Mouse (Mus musculus) activated CD4-positive, CD25-positive, alpha-beta regulatory T cell, adult 4 months (primary cell): ENCODE data around the gene Rps27l. TPM values are rescaled to one million over a fixed set of nuclear protein-coding genes. Genes with fewer than 3 reads are reported as not detected.
"Not testable (repeated sequence)": the region's sequence is repeated elsewhere in the genome, so short reads cannot be mapped to it uniquely, and the experiment has no call there.

Source experiments
- ATAC-seq: one replicate; pipeline ENCODE4 v1.8.0; 2017
- polyA plus RNA-seq, 2 experiments: library from polyadenylated mRNA; unstranded; fragments of 100-300 nt; shearing (Covaris generic); gene quantifications; one replicate each; pipeline ENCODE4 v1.2.1; 2017

The Rps27l gene
- polyA plus RNA-seq = 100 to 1,000 TPM; 217 to 295 TPM

DNA sequence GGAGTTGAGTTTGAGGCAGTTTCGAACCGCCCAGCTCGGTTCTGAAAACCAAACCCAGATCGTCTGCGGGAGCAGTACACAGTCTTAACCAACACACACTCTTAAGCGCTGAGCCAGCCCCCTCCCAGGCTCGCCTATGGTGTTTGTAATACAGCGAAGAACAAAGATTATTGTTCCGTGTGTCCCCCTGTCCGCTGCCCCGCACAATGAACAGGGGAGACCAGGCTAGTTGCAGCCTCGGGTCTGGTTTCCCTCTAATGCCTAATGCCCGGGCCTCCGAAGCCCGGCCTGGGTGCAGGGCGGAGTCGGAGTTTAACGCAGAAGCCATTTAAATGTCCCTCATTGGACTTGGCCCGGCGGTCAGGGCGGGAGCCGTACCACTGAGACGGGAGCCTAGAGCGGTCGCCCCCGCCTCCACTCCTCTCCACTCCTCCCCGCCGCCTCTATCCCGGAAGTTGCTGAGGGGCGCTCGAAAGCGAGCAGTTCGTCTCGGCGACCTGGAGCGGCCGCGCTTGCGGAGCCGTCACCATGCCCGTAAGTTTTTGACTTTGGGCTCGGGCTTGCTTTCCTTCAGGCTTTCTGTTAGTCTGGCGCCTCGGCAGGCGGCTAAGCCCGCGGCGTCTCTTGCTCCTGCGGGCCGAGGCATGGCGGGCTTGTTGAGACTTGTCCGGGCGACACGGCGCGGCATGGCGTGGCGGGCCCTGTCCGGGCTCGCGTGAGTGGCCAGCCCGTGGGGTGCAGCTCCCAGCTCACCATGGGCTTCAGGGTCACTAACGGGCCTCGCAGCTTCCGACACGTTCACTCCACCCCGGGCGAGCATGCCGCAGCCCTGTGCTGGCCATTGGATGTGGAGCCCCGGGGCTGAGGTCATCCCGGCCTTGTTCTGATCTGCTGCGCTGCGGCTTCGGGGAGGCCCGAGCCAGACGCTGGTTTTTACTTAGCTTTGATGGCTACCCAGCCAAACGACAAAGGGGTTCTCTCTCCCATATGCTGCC, at the start of gene Rps27l:
Gene Rps27l, plus strand, starts transcription at position 440 of the 995 bp plus-strand sequence.
- ATAC-seq = peak; percentile 92

DNA sequence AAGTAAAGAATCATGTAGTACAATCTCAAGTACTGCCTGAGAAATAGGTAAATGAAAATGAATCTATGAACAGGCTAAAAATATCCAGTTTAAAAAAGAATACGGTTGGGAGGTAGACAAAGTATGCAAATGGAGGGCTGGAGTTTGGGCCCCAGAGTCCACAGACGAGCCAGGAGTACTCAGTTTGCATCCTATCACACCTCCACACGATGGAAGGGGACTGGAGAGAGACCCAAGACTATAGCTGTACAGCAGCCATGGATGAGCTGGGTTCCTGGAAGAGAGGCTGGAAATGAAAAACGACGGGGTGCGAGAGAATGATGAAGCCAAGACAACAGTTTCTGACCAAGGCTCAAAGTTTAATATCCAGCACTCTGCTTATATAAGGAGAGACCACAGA, 48.9 kb upstream of the Rps27l start:
- no peak for ATAC-seq

DNA sequence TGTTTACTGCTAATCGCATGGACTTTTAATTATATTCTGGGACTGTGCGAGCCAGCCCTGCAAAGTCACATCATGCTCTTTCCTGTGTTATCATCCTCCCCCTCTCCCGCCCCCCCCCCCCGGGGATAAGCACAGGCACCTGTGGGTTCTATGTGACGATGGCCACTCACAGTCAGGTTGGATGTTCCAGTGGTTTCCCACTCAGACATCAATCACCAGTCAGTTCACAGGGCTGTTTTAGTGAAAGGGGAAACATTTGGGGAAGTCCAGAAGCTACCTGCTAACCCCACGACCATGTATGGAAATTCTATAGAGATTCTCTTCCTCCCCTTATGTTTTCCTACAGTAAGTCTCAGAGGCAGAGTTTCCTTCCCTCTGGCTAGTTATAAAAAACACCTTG, 48.0 kb upstream of the Rps27l start:
- ATAC-seq = peak; percentile 72

DNA sequence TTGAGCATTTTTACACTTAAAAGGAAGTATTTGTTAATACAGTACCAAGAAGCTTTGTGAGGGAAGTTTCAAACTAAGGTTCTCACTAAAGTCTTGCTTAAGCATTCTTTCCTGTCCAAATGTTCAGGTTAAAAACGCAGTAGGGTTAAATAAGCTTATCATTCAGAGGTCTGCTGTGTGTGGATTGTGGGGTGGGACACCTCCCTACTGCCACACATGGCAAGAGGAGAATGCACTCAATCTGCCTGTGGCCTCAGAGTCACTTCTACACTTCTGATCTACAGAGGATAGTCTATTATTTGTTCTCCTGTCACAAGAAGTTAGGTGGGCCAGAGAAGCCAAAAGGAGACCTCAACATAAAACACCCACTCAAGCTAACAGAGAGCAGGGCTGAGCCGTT, 46.8 kb upstream of the Rps27l start:
- ATAC-seq = peak; percentile 4

DNA sequence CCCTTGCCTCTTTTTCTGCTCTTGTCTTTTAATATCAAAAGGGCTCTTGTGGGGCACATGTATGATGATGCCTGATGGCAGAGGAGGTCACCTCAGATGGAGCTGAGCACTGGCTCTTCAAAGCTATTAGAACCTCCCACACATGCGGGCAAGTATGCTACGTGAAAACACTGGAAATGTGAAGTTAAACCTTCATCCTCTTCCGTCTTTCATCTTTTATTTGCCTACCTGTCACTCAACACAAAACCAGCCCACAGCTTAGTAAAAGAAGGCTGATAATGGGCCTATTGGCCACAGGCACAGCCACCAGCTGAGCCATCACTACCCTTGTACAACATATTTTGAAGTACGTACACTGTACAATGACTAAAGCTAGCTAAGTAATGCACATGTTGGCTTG, 46.4 kb upstream of the Rps27l start:
- ATAC-seq = peak; percentile 51

DNA sequence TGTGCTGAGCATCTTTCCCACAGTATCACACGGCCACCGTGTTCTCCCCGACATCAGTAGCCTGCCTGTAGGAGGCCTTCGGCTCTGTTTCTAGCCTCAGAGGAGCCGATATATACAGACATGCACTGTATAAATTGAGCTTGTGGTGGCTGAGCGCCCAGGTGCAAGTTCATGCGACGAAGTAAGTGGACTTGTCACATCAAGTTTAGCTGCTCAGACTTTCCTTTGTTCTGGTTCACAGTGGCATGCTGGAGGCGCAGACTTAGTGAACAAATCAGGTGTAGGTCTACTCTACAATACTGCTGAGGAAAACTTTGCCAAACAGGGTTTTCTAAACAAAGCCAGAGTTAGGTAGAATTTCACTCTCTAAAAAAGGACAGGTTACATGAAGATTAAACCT, 39.9 kb upstream of the Rps27l start:
- ATAC-seq = no peak

DNA sequence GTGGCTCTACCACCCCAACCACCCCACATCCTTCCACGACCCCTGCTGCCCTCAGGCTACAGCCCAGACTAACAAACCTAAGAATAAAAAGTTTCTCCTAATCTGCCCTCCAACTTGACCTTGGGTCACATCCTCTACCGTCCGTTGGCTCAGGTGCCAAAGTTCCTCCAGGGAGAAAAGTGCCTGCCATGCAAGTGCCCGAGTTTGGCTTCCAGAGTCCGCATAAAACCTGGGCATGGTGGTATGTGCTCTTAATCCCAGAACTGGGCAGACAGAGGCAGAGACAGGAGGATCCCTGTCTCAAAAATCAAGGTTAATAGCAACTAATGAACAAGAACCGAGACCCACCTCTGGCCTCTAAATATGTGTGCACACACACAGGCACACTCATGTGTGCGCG, 38.8 kb upstream of the Rps27l start:
- ATAC-seq = no peak

DNA sequence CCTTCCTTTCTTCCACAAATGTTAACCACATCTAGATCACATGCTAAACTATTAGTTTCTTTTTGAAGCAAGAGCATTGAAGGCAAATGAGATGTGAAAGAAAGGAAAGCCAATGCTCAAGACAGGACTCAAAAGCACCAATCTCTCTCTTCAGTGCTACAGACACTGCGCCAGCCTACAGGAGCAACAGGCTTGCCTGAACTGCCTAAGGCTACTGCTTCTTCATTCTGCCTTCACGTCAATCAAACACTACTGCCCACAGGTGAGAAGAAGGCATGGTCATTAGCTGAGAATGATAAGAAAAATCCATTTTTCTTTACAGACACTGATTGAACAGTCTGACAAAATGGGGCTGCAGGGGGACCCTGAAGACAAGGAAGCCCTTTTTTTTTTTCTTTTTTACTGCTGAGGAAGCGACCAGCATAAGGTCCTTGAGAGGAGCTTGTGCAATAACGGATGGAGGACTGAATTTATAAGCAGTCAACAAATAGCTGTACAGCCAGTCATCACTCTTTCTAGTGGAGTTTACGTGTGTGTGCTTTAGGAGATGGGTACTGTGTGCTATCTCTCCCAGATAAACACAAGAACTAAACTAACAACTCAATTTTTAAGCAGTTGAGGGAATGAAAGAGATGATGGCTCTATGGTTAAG, 38.0 kb upstream of the Rps27l start:
- ATAC-seq = no peak

DNA sequence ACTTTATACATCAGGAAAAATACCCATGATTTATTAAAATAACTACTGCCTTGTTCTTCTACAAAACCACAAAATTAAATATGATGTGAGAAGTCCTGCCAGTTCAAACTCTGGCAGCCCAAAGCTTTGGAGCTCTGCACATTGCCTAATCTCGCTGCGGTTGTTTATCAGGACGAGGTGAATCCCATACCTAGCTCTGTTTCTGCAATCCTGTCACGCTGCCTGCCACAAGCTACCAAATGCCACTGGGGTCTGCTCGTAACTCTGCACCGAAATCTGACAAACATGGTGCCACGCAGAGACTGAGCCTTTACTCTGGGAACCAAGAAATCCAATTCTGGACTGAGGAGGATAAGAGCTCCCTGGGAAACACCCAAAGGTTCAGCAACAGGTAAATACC, 36.0 kb upstream of the Rps27l start:
- ATAC-seq = no peak

DNA sequence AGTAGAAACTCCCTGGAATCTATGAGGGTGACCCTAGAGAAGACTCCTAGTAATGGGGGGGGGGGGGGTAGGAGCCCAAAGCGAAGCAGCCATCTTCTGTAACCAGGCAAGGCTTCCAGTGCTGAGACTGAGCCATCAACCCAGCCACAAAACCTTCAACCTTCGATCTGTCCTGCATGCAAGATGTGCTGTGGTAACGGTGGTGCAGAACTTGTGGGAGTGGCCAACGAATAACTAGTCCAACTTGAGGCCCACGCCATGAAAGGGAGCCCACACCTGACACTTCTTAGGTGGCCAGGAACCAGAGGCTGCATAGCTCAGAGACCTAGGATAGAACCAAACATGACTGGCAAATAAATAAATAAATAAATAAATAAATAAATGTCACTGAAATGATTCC, 35.2 kb upstream of the Rps27l start:
- peak; percentile 38 for ATAC-seq

DNA sequence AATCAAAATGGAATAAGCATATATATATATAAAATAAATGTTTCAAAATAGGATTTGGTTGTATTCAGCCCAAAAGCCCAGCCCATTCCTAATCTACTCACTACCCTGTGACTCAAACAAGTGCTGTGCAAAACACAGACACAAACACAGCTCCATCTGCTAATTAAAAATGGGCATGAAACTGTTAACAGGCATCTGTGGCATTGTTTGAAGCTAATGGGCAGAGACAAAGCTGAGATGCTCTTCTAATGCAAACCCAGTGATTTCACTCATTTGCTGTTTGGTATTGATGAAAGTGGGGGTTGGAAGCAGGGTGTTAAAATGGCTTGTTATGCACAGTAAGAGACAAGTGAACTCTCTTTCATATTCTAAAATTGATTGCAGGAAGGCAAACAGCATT, 33.6 kb upstream of the Rps27l start:
- ATAC-seq = no peak

DNA sequence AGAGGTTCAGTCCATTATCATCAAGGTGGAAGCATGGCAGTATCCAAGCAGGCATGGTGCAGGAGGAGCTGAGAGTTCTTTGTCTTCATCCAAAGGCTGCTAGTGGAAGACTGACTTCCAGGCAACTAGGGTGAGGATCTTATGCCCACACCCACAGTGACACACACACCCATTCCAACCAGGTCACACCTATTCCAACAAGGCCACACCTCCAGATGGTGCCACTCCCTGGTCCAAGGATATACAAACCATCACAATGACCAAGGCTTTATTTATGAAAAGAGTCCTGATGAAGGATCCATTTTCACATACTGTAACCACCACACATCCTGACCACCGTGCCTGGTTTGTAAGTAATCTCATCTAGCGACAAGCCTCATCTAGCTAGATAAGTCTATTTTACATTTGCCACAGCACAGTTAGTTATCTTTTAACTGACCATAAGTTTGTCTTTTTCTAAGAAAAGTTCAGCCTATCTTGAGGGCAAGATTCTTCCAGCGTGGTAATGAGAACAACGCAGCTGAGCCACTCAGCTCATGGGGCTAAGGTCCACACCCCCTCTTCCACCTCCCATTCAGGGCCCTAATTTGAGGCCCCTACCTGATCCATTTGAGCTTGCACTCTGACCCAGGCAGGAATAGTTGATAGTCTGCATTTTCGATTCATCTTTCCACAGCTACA, 32.5 kb upstream of the Rps27l start:
- not testable (repeated sequence) for ATAC-seq

DNA sequence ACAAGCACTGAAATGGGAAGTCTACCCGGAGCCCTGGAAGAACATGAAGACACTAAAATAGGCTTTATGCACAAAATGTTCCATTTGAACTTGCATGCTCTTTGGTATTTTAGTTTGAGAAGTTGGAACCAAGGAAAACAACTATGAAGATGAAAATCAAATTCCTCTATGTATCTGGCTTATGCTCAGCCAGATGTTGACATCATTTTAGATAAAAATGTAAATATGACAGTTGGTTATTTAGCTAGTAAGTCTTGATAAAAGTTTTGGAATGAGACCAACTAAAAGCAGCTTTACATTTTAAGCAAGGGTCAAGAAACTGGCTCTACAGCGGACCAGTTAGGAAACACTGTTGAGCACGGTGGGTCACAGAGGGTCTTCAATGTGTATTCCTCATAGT, 31.3 kb upstream of the Rps27l start:
- no peak for ATAC-seq

DNA sequence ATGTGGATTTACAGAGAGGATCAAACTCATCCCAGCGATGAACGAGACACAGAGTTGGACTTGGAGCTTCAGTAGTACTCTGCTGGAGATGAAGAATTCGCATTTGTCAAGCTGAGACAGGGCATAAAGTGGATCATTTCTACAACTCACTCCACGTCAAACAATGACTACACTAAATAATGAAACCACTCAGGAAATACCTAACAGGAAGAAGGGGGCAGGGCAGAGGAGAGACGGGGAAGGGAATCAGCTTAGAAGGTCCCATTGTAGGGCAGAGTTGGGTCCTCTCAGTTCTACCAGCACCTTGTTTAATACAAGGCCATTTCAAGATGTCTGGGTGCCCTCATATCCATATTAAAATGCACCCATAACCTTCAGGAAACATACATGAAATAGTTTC, 30.5 kb upstream of the Rps27l start:
- ATAC-seq = no peak

DNA sequence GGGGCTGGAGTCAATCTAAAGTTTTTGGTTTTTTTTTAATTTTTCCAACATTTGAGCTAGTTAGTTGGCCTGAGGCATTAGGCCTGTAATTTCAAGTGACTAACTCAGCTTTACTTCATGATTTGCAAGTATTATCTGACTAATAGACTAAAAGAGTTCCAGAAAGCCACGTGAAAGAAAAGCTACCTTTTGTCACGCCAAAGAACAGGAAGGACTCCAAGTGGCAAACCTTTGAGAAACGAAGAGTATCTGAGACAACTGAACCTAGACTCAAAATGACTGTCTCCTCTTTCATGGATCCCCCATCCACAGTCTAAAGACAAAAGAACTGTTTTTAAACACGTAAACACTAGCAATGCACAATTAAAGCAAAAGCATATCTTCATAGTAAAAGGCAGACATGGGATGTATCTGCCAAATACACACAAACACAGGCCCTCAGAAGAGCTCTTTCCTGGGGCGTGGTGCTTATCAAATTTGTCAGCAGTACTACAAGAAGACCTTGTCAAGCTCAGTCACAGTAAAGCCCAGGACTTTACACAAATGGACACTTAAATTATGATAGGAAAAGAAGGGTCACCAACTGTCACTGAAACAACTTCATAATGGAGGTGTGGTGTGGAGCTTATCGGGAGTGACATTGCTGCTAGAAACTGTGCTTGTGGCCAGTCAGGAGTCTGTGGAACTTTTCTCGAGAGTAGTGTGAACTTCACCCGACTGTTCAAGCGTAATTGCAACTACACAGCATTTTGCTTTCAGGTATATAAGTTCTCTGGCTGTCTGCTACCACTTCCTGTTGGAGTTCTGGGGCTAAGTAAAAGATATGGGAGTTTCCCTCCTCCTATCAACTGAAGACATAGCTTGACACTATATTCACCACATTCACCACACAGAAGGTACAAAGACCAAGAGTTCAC, 29.8 kb upstream of the Rps27l start:
- ATAC-seq = peak; percentile 63

DNA sequence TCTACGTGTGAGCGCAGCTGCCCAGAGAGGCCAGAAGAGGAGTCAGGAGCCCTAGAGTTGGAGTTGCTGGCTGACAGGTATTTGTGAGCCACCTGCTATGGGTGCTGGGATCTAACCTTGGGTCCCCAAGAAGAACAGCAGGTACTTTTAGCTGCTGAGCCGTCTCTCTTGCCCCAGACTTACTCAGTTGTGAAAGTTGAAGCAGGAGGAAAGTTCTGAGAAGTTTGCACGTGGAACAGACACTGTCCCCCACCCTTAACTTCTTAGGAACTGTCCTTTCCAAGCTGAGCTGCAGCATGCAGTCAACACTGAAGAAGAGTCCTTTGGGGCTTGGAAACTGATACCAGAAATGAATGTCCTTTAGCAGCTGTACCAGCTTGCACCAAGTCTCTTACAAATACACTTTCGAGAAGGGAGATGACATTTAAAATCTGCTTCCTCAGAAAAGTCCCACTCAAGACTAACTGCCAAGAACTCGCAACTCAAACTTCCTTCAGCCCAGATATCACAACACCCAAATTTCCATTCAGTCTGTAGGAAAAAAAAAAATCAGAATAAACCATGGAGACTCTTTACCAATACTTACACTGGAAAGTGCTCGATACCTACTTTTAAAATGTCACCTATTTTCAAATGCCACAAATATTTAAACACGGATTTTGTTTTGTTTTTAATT, 28.5 kb upstream of the Rps27l start:
- no peak for ATAC-seq

DNA sequence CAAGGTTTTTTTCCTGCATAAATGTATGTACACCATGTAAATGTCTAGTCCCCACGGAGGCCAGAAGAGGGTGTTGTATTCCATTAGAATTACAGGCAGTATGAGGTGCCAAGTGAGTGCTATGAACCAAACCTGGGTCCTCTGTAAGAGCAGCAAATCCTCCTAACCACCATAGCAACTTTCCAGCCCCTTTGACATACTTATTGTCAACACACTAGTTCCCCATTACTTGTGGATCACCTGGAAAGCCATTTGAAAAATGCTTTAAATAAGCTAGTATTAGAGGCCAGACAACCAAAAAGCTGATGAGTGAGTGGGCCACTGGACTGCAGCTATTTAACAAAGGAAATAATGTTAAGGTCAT, 28.0 kb upstream of the Rps27l start:
- ATAC-seq = no peak

DNA sequence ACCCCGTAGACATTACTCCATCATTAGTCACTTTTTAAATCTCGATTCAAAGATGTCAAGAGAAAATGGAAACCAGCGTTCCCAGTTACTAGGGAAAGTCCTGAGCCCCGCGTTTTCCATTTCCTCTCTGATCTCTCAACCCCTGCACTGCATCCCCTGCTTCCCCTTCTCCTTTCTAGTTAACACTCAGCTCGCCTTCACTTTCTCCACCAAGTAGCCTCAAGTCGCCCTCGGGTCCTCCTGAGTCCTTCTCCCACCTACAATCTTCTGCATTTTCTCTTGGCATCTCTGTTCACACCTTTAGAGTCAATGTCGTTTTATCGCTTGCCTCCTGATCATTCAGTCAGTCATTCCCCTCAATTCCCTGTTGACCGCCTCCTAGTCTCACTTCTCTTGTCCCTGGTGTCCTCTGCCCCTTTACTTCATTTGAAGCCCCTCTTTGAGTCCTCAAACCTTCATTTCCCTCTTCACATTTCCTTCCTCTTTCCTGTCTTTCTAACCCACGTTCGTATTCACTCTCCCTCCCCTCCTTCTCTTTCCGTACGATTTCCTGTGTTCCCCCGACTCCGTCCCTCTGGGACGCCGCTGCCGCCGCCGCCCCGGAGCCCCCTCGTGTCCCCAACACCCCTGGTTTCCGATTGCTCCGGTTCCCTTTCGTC, 27.1 kb upstream of the Rps27l start:
- ATAC-seq = no peak

DNA sequence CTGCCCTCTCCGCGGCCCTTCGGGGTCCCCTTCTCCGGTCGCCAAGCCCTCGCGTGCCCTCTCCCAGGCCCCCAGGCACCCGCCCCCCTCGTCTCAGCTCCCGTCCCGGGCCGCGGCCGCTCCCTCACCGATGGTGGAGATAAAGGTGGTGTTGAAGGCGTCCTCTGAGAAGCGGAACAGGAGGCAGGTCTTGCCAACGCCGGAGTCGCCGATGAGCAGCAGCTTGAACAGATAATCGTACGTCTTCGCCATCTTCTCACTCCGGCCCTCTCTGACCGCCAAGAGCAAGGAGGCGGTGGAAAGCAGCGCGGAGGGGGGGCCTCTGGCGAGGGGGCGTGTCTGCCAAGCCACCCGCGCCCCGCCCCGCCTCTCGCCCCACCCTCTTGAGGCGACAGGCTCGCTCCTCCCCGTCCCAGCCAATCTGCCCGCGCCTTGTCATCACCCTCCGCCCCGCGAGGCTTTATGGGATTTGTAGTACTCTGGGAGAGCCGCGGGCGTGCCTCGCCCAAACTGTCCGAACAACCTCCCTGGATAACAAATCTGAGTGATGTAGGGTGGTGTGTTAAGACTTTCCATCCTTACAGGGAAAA, 26.4 kb upstream of the Rps27l start, which contains the start of gene Rab8b:
Gene Rab8b, minus strand, starts transcription at position 306 of the 590 bp plus-strand sequence.
- peak; percentile 77 for ATAC-seq

DNA sequence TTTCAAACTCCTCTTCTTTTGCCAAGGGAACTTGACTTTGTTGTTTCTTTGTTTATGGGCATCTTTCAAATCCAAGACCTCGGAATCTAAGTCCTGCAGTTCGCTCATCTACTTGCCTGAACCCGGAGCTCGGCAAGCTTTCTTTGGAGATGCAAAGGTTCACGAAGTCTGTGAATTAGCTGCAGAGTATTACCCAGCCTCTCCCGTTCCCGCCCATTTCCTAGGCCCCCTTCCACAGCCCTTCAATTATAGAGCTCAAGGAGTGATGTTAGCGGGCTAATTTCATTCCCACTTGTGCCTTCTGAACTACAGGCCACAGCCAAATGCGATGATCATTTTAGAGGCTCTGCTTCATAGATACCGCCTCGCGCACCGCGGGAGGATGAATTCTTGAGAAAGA, 25.9 kb upstream of the Rps27l start:
- no peak for ATAC-seq
